Mouse (Mus musculus) cerebral cortex, adult 2 months (tissue): Measurements from ENCODE around the gene Hist1h3e.

Source experiments
- WGBS: fragments of 180-500 bp; shearing (Covaris S2); methylation state at CpG from one replicate; pipeline ENCODE4 v1.1.7; 2018; 5-methylcytosine and 5-hydroxymethylcytosine counted together

Hist1h3e gene

GRCm38 (mm10) chr13:23536076-23536822, 25.9 kb downstream of the Hist1h3e start:
- 22% methylated on average over 7 of the region's 7 CpGs for WGBS

- WGBS, result under 1% methylated on average over 58 of the region's 62 CpGs
These were observed 26.8 kb downstream of the Hist1h3e start, which contains the start of gene Hist1h3g for GRCm38 (mm10) chr13:23535137-23536075. Gene Hist1h3g (plus strand): TSS chr13:23535422.

- WGBS, result under 1% methylated on average over 15 of the region's 15 CpGs
These were observed 27.6 kb downstream of the Hist1h3e start for GRCm38 (mm10) chr13:23534368-23535131.

- WGBS, result under 1% methylated on average over 29 of the region's 53 CpGs
These were observed 28.4 kb downstream of the Hist1h3e start, which contains the start of gene Hist1h2af for GRCm38 (mm10) chr13:23533560-23534367. Gene Hist1h2af (plus strand): TSS chr13:23533906.

GRCm38 (mm10) chr13:23532262-23533075, 29.7 kb downstream of the Hist1h3e start:
- 10% methylated on average over 9 of the region's 9 CpGs for WGBS

GRCm38 (mm10) chr13:23530901-23531875, 31.0 kb downstream of the Hist1h3e start, which contains the start of gene Hist1h4h:
Gene Hist1h4h (plus strand): TSS chr13:23531050.
- under 1% methylated on average over 61 of the region's 70 CpGs for WGBS

- under 1% methylated on average over 20 of the region's 20 CpGs for WGBS
These were observed 31.8 kb downstream of the Hist1h3e start for GRCm38 (mm10) chr13:23530181-23530900.

- WGBS, result 26% methylated on average over 2 of the region's 2 CpGs
These were observed 32.5 kb downstream of the Hist1h3e start for GRCm38 (mm10) chr13:23529480-23530165.

- WGBS, result 86% methylated on average over 5 of the region's 5 CpGs
These were observed 33.2 kb downstream of the Hist1h3e start for GRCm38 (mm10) chr13:23529005-23529404.

GRCm38 (mm10) chr13:23526312-23526711, 35.9 kb downstream of the Hist1h3e start:
- under 1% methylated on average over 17 of the region's 17 CpGs for WGBS

- 4% methylated on average over 10 of the region's 10 CpGs for WGBS
These were observed 36.3 kb downstream of the Hist1h3e start for GRCm38 (mm10) chr13:23525901-23526300.

GRCm38 (mm10) chr13:23524654-23525053, 37.5 kb downstream of the Hist1h3e start:
- WGBS, result 12% methylated on average over 5 of the region's 5 CpGs

- 44% methylated on average over 5 of the region's 5 CpGs for WGBS
These were observed 38.2 kb downstream of the Hist1h3e start for GRCm38 (mm10) chr13:23523976-23524375.

GRCm38 (mm10) chr13:23521703-23522102, 40.5 kb downstream of the Hist1h3e start:
- 1% methylated on average over 14 of the region's 14 CpGs for WGBS

- WGBS, result under 1% methylated on average over 10 of the region's 10 CpGs
These were observed 42.8 kb downstream of the Hist1h3e start for GRCm38 (mm10) chr13:23519416-23519815.

GRCm38 (mm10) chr13:23518885-23519284, 43.3 kb downstream of the Hist1h3e start:
- under 1% methylated on average over 6 of the region's 6 CpGs for WGBS

- WGBS, result under 1% methylated on average over 6 of the region's 6 CpGs
These were observed 43.9 kb downstream of the Hist1h3e start for GRCm38 (mm10) chr13:23518295-23518603.
